Mouse (Mus musculus) small intestine, adult 2 months (tissue): ENCODE data around the gene Sfswap.

Source experiments
- CTCF ChIP-seq: fragments of 200-500 bp; IDR thresholded peaks from 2 replicates; pipeline ENCODE4 v1.5.1; 2012; ENCODE audit warnings: low read depth, mild to moderate bottlenecking, control low read depth, inconsistent platforms, low read length, moderate library complexity, mixed read lengths; ENCODE audit not compliant: insufficient replicate concordance, insufficient read length; ENCODE audit errors: extremely low read depth
- POLR2A ChIP-seq: fragments of 200-500 bp; IDR thresholded peaks from 2 replicates; pipeline ENCODE4 v1.6.1; 2012; ENCODE audit warnings: low read depth, mild to moderate bottlenecking, control low read depth, inconsistent platforms, low read length, moderate library complexity

- TF ChIP-seq POLR2A: no peak
- no peak for TF ChIP-seq CTCF
Measured at GRCm38 (mm10) chr5:129519591-129519990, 18.6 kb downstream of the Sfswap start.
